17 mouse cellular contexts compared by ENCODE assay signal in genomic region chr12:117660361-117660760, GRCm38 (mm10).
DNase-seq lines count a peak whose midpoint lies in the region; ATAC-seq and TF ChIP-seq lines count a peak whose summit lies in the region.
"Had no signal": no experiment of that assay in that cellular context is flagged by ENCODE, and none has a peak within 500 bp of the region (broad histone marks: within the 10 kb centered on the region; RNA-seq: fewer than 3 reads in every experiment).

No protein-coding gene starts in this region.

- peak overlapping the region; percentile 47 for H3K4me2 ChIP-seq in heart, embryonic 11.5 days
- H3K4me2 ChIP-seq in liver, postnatal 0 days (ENCODE audit: low read depth, low read length), result no peak overlapping the region
- no peak overlapping the region for H3K4me2 ChIP-seq in liver, embryonic 11.5 days
- H3K4me2 ChIP-seq in kidney, postnatal 0 days (ENCODE audit: low read length), result peak overlapping the region; percentile 36
- H3K4me2 ChIP-seq: embryonic facial prominence, embryonic 13.5 days; liver, embryonic 13.5 days; midbrain, embryonic 11.5 days had no signal

- H3K9ac ChIP-seq in heart, embryonic 11.5 days (ENCODE audit: low read depth, low read length), result peak overlapping the region; percentile 60; the same call in 1 of the 2 replicates
- no peak overlapping the region for H3K9ac ChIP-seq in liver, postnatal 0 days (replicated peaks)
- H3K9ac ChIP-seq in liver, embryonic 11.5 days (ENCODE audit: low read depth, low read length), result no peak overlapping the region
- no peak overlapping the region for H3K9ac ChIP-seq in kidney, postnatal 0 days (ENCODE audit: low read depth, low read length)
- H3K9ac ChIP-seq: embryonic facial prominence, embryonic 13.5 days; liver, embryonic 13.5 days had no signal

- peak overlapping the region; percentile 35 for H3K4me3 ChIP-seq in heart, embryonic 11.5 days (ENCODE audit: low read depth, low read length)
- 0 out of 2 replicates have a peak overlapping the region, but pooled peaks have one; percentile 15 for H3K4me3 ChIP-seq in liver, postnatal 0 days (ENCODE audit: low read depth, low read length)
- no peak overlapping the region for H3K4me3 ChIP-seq in liver, embryonic 11.5 days (ENCODE audit: low read depth, low read length)
- peak overlapping the region; percentile 25 for H3K4me3 ChIP-seq in kidney, postnatal 0 days (replicated peaks; ENCODE audit: low read depth, low read length)
- H3K4me3 ChIP-seq: embryonic facial prominence, embryonic 13.5 days; forebrain, embryonic 10.5 days; liver, embryonic 13.5 days; myocyte had no signal

- no peaks in the 10 kb centered on the region for H3K36me3 ChIP-seq in heart, embryonic 11.5 days (ENCODE audit: control insufficient read depth, insufficient read depth, low read length)
- H3K36me3 ChIP-seq in liver, postnatal 0 days (replicated peaks; ENCODE audit: insufficient read depth, low read length), result no peaks in the 10 kb centered on the region
- H3K36me3 ChIP-seq in liver, embryonic 11.5 days (ENCODE audit: control insufficient read depth, insufficient read depth, low read length), result no peaks in the 10 kb centered on the region
- H3K36me3 ChIP-seq in kidney, postnatal 0 days (ENCODE audit: insufficient read depth, low read length), result no peaks in the 10 kb centered on the region
- H3K36me3 ChIP-seq: embryonic facial prominence, embryonic 13.5 days; forebrain, embryonic 10.5 days; liver, embryonic 13.5 days had no signal

- no peak for ATAC-seq in heart, embryonic 11.5 days (replicated peaks; ENCODE audit: insufficient number of reproducible peaks, low FRiP score, low TSS enrichment)
- no peak for ATAC-seq in liver, postnatal 0 days
- ATAC-seq in liver, embryonic 11.5 days (replicated peaks; ENCODE audit: low FRiP score), result no peak
- ATAC-seq in kidney, postnatal 0 days (replicated peaks; ENCODE audit: low FRiP score, low read depth), result no peak
- ATAC-seq: activated CD4-positive, CD25-positive, alpha-beta regulatory T cell, adult 4 months had no signal

- no peak for TF ChIP-seq CTCF in liver, postnatal 0 days (IDR thresholded peaks at IDR 0.05; ENCODE audit: low read depth)
- TF ChIP-seq CTCF in kidney, postnatal 0 days (IDR thresholded peaks at IDR 0.05; ENCODE audit: low read depth), result no peak

- no peaks in the 10 kb centered on the region for H3K27me3 ChIP-seq in heart, embryonic 11.5 days (ENCODE audit: control insufficient read depth, insufficient read depth, low read length)
- no peaks in the 10 kb centered on the region for H3K27me3 ChIP-seq in liver, postnatal 0 days (ENCODE audit: insufficient read depth, low read length)
- no peaks in the 10 kb centered on the region for H3K27me3 ChIP-seq in liver, embryonic 11.5 days (replicated peaks; ENCODE audit: control insufficient read depth, insufficient read depth, low read length)
- no peaks in the 10 kb centered on the region for H3K27me3 ChIP-seq in kidney, postnatal 0 days (ENCODE audit: insufficient read depth, low read length)
- H3K27me3 ChIP-seq: embryonic facial prominence, embryonic 13.5 days; liver, embryonic 13.5 days had no signal

- no peak for DNase-seq in heart, postnatal 4 days
- no peak for DNase-seq in liver, postnatal 0 days
- DNase-seq in liver, embryonic 11.5 days (ENCODE audit: low spot score), result no peak
- peak; percentile 42 for DNase-seq in ZHBTc4 (ENCODE audit: low read depth, low spot score)
- no peak for DNase-seq in kidney, postnatal 0 days (ENCODE audit: low spot score)
- DNase-seq in adrenal gland, postnatal 14 days, result no peak
- DNase-seq: cerebellum, postnatal 36 days; layer of hippocampus, adult 9-11 months; liver, embryonic 13.5 days; right cerebral cortex, adult 18-20 months; thymus, adult 18-20 months had no signal

- peaks cover 13% of the 10 kb centered on the region for H3K4me1 ChIP-seq in heart, embryonic 11.5 days (ENCODE audit: control insufficient read depth, insufficient read depth, low read length)
- H3K4me1 ChIP-seq in liver, postnatal 0 days (ENCODE audit: insufficient read depth), result no peaks in the 10 kb centered on the region
- no peaks in the 10 kb centered on the region for H3K4me1 ChIP-seq in liver, embryonic 11.5 days (replicated peaks; ENCODE audit: control insufficient read depth, insufficient read depth, low read length)
- H3K4me1 ChIP-seq in kidney, postnatal 0 days (replicated peaks; ENCODE audit: insufficient read depth, low read length), result no peaks in the 10 kb centered on the region
- H3K4me1 ChIP-seq: liver, embryonic 13.5 days had no signal

- no peak for TF ChIP-seq EP300 in liver, postnatal 0 days (IDR thresholded peaks at IDR 0.05; ENCODE audit: low read depth)

- WGBS in heart, embryonic 11.5 days (ENCODE audit: insufficient replicate concordance), result 27% methylated on average over 4 of the region's 4 CpGs
- WGBS in liver, postnatal 0 days (ENCODE audit: insufficient replicate concordance), result 59% methylated on average over 4 of the region's 4 CpGs
- 59% methylated on average over 4 of the region's 4 CpGs for WGBS in liver, embryonic 11.5 days
- 40% methylated on average over 4 of the region's 4 CpGs for WGBS in kidney, postnatal 0 days

- no peaks in the 10 kb centered on the region for H3K9me3 ChIP-seq in heart, embryonic 11.5 days (replicated peaks; ENCODE audit: control insufficient read depth, low read length)
- H3K9me3 ChIP-seq in liver, postnatal 0 days (ENCODE audit: low read length), result no peaks in the 10 kb centered on the region
- H3K9me3 ChIP-seq in liver, embryonic 11.5 days (ENCODE audit: control insufficient read depth, low read length), result no peaks in the 10 kb centered on the region
- no peaks in the 10 kb centered on the region for H3K9me3 ChIP-seq in kidney, postnatal 0 days (replicated peaks; ENCODE audit: low read length)
- H3K9me3 ChIP-seq: embryonic facial prominence, embryonic 13.5 days; forebrain, embryonic 10.5 days; liver, embryonic 13.5 days had no signal

- H3K27ac ChIP-seq in heart, embryonic 11.5 days (ENCODE audit: low read depth, low read length), result peak overlapping the region; percentile 57
- no peak overlapping the region for H3K27ac ChIP-seq in liver, postnatal 0 days (ENCODE audit: low read depth)
- H3K27ac ChIP-seq in liver, embryonic 11.5 days (ENCODE audit: low read depth, low read length), result no peak overlapping the region
- H3K27ac ChIP-seq in kidney, postnatal 0 days, result 0 out of 2 replicates have a peak overlapping the region, but pooled peaks have one; percentile 25
- H3K27ac ChIP-seq: embryonic facial prominence, embryonic 13.5 days; forebrain, embryonic 10.5 days; liver, embryonic 13.5 days had no signal

Comparison
In these comparisons a context has a peak if more than half of its experiments do, and no peak if none do; other contexts are left out.
1. H3K27ac ChIP-seq: peak in heart, embryonic 11.5 days (single experiment) and kidney, postnatal 0 days (single experiment); none in liver, postnatal 0 days (single experiment) and liver, embryonic 11.5 days (single experiment).
2. H3K4me2 ChIP-seq: peak in heart, embryonic 11.5 days (single experiment) and kidney, postnatal 0 days (single experiment); none in liver, postnatal 0 days (single experiment) and liver, embryonic 11.5 days (single experiment).